Mouse (Mus musculus): Measurements from ENCODE around the gene Styk1.

GRCm38 (mm10) chr6:131393873-131394660 lies 40.7 kb upstream of the Styk1 start:
- TF ChIP-seq CTCF (IDR thresholded peaks at IDR 0.05; ENCODE audit: borderline replicate concordance, extremely low read depth, insufficient read depth, insufficient read length) (no peak), POLR2A (IDR thresholded peaks at IDR 0.05; ENCODE audit: borderline replicate concordance, extremely low read depth, insufficient read depth, insufficient read length, poor library complexity, severe bottlenecking) (no peak)

Measured in brain, embryonic 14.5 days (tissue).